Mouse (Mus musculus) stomach, postnatal 0 days (tissue): ENCODE results near the gene Elovl6. TPM values are rescaled to one million over a fixed set of nuclear protein-coding genes. Genes with fewer than 3 reads are reported as not detected.

Experiments used
- ATAC-seq: fragments of 200-750 bp; cut with Nextera tagmentation; 2 replicates; pipeline ENCODE4 v1.8.0; 2017; ENCODE audit not compliant: low FRiP score, low TSS enrichment
- DNase-seq: peaks from one replicate; pipeline ENCODE4 v3.0.0-alpha.2; 2016; ENCODE audit warnings: low spot score
- H3K27ac ChIP-seq: fragments of 300-500 bp; sonication (generic); replicated peaks from 2 replicates; pipeline ENCODE4 v1.5.1; 2014; ENCODE audit warnings: mild to moderate bottlenecking, control low read depth
- H3K27me3 ChIP-seq: fragments of 300-500 bp; sonication (generic); 2 replicates; pipeline ENCODE4 v1.6.1; 2014; ENCODE audit warnings: low read length; ENCODE audit not compliant: control insufficient read depth, insufficient read depth
- H3K36me3 ChIP-seq: fragments of 300-500 bp; sonication (generic); 2 replicates; pipeline ENCODE4 v1.6.1; 2014; ENCODE audit warnings: low read length, mixed read lengths; ENCODE audit not compliant: control insufficient read depth, insufficient read depth
- H3K4me1 ChIP-seq: fragments of 300-500 bp; sonication (generic); replicated peaks from 2 replicates; pipeline ENCODE4 v1.6.1; 2014; ENCODE audit warnings: antibody characterized with exemption; ENCODE audit not compliant: control insufficient read depth, insufficient read depth
- H3K4me2 ChIP-seq: fragments of 300-500 bp; sonication (generic); replicated peaks from 2 replicates; pipeline ENCODE4 v1.6.1; 2014; ENCODE audit warnings: low read depth, mild to moderate bottlenecking, control low read depth, moderate library complexity
- H3K4me3 ChIP-seq: fragments of 300-500 bp; sonication (generic); 2 replicates; pipeline ENCODE4 v1.5.1; 2014; ENCODE audit warnings: low read depth, low read length, control low read depth
- H3K9ac ChIP-seq: fragments of 300-500 bp; sonication (generic); 2 replicates; pipeline ENCODE4 v1.6.1; 2014; ENCODE audit warnings: mild to moderate bottlenecking, low read length, control low read depth, mixed read lengths
- H3K9me3 ChIP-seq: fragments of 300-500 bp; sonication (generic); 2 replicates; pipeline ENCODE4 v1.6.1; 2016; ENCODE audit warnings: low read length; ENCODE audit not compliant: control insufficient read depth
- CTCF ChIP-seq: IDR thresholded peaks from 2 replicates; pipeline ENCODE4 v1.5.1; 2016; ENCODE audit warnings: antibody characterized with exemption, low read depth, mild to moderate bottlenecking, moderate library complexity
- EP300 ChIP-seq: optimal IDR thresholded peaks from 2 replicates; pipeline ENCODE3; 2016; ENCODE audit warnings: antibody characterized with exemption
- WGBS: fragments of 180-500 bp; shearing (Covaris S2); extraction: QIAGEN DNeasy Blood & Tissue Kit; methylation state at CpG from one replicate; pipeline ENCODE4 v1.1.7; 2014; 5-methylcytosine and 5-hydroxymethylcytosine counted together
- polyA plus RNA-seq: library from polyadenylated mRNA; unstranded; fragments of >200 nt; fragmentation: Nextera tagmentation; extraction: Ambion mirVana; gene quantifications from 2 replicates; pipeline ENCODE4 v1.2.1, GENCODE M21; 2015

Gene Elovl6
- polyA plus RNA-seq, 1 experiment from 2014 or later, result 34.2 TPM

- no peak overlapping the region for H3K4me2 ChIP-seq
- TF ChIP-seq CTCF, result no peak
- TF ChIP-seq EP300, result no peak
- no peak for DNase-seq
- H3K9ac ChIP-seq, result no peak overlapping the region
- H3K9me3 ChIP-seq, result no peaks in the 10 kb centered on the region
- H3K27ac ChIP-seq, result no peak overlapping the region
- H3K27me3 ChIP-seq, result no peaks in the 10 kb centered on the region
- no peaks in the 10 kb centered on the region for H3K36me3 ChIP-seq
- WGBS, result 93% methylated on average over 4 of the region's 4 CpGs
- H3K4me3 ChIP-seq, result no peak overlapping the region
- no peak for ATAC-seq
- peaks cover 8% of the 10 kb centered on the region; the same call in 1 of the 2 replicates for H3K4me1 ChIP-seq
Observed at GRCm38 (mm10) chr3:129563807-129564206, 31.7 kb downstream of the Elovl6 start.

DNA sequence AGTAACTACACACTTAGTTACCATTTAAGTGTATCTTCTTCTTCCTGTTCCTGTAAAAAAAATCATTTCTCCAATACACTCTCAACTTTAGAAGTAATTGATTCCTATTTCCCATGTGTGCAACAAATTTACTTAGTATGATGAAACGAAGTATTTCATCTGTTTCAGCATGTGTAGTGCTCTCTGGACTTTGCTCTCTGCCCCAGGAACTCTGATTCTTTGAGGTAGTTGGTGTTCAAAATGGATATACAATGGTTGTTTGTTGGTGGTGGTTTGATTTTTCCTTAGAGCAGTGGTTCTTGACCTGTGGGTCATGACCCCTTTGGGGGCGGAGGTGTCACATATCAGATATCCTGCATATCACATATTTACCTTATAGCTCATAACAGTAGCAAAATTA is 32.7 kb downstream of the Elovl6 start:
- no peak overlapping the region for H3K27ac ChIP-seq
- DNase-seq, result no peak
- no peak overlapping the region for H3K9ac ChIP-seq
- peaks cover 8% of the 10 kb centered on the region; the same call in 1 of the 2 replicates for H3K4me1 ChIP-seq
- H3K4me2 ChIP-seq, result no peak overlapping the region
- TF ChIP-seq CTCF (no peak), EP300 (no peak)
- no peaks in the 10 kb centered on the region for H3K9me3 ChIP-seq
- no peak overlapping the region for H3K4me3 ChIP-seq
- no peaks in the 10 kb centered on the region for H3K36me3 ChIP-seq
- no peaks in the 10 kb centered on the region for H3K27me3 ChIP-seq
- ATAC-seq, result no peak
- 75% methylated on average over 2 of the region's 2 CpGs for WGBS

DNA sequence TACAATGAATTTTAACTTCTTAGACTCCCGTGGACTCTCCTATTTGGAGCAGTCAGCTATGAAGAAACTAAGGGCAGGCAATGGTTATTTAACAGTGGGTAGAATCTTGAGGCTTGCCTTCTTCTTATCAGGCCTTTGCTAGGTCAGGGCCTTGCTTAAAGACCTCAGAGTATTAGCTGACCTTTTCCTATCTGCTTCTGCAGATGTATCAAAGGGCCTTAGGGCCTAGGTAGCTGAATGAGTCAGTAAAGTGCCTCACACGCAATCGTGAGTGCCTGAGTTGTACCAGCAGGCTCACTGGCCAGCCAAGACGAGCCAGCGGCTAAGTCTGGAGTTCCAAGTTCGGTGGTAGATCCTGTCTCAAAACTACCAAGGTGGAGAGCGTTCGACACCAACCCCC is 33.3 kb downstream of the Elovl6 start:
- Histone ChIP-seq H3K27ac (peak overlapping the region; percentile 49), H3K9me3 (no peaks in the 10 kb centered on the region), H3K4me3 (no peak overlapping the region), H3K9ac (no peak overlapping the region), H3K4me2 (no peak overlapping the region), H3K27me3 (no peaks in the 10 kb centered on the region), H3K36me3 (no peaks in the 10 kb centered on the region), H3K4me1 (peaks cover 8% of the 10 kb centered on the region; the same call in 1 of the 2 replicates)
- WGBS, result 76% methylated on average over 8 of the region's 8 CpGs
- ATAC-seq (peak; percentile 63; the same call in 1 of the 2 replicates), DNase-seq (no peak)
- no peak for TF ChIP-seq CTCF
- no peak for TF ChIP-seq EP300

DNA sequence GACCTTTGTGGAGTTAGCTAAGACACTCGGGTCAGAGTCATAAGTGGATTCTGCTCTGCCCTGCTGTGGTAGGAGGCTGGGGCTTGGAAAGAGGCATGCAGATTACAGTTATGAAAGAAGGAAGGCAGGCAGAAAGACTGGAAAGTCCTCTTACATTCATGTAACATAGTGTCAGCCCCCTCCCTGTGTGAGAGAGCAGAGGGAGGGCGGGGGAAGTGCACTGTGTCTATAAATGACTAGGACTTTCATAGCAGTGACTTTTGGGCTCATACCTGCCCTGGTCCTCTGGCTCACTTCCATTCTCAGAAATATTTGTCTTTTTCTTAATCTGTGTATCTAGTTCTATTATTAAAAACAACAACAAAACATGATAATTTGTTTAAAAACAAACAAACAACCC is 33.9 kb downstream of the Elovl6 start:
- Histone ChIP-seq H3K9ac (no peak overlapping the region), H3K36me3 (no peaks in the 10 kb centered on the region), H3K4me1 (peaks cover 8% of the 10 kb centered on the region; the same call in 1 of the 2 replicates), H3K27me3 (no peaks in the 10 kb centered on the region), H3K27ac (peak overlapping the region; percentile 49; the same call in 1 of the 2 replicates), H3K4me2 (no peak overlapping the region), H3K9me3 (no peaks in the 10 kb centered on the region), H3K4me3 (no peak overlapping the region)
- peak; percentile 59 for ATAC-seq
- TF ChIP-seq CTCF (no peak), EP300 (no peak)
- no peak for DNase-seq
- 61% methylated on average over 2 of the region's 2 CpGs for WGBS

GRCm38 (mm10) chr3:129566876-129567275 is 34.7 kb downstream of the Elovl6 start:
- Histone ChIP-seq H3K4me1 (peaks cover 8% of the 10 kb centered on the region; the same call in 1 of the 2 replicates), H3K4me2 (no peak overlapping the region), H3K9ac (no peak overlapping the region), H3K36me3 (no peaks in the 10 kb centered on the region), H3K27me3 (no peaks in the 10 kb centered on the region), H3K9me3 (no peaks in the 10 kb centered on the region), H3K27ac (peak overlapping the region; percentile 8; the same call in 1 of the 2 replicates), H3K4me3 (no peak overlapping the region)
- TF ChIP-seq EP300 (no peak), CTCF (no peak)
- WGBS, result 43% methylated on average over 5 of the region's 5 CpGs
- DNase-seq (no peak), ATAC-seq (no peak)

DNA sequence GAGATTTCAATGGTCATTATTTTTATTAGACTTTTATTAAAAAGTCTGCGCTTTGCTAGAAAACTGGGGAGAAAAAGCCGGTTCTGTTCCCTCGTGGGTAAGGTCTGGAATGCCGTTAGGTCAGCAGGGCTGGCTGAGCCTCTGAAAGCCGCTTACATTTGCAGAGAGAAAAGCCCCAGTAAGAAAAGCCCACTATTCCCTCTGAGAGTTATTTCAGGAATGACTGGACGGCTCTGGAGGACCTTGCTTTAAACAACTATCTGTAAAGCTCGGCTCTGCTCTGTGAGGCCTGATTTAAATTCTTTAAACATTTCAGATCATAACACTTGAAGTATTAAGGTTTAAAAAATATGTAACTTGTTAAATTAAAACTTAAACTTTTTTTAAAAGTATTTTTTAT is 36.4 kb downstream of the Elovl6 start:
- 45% methylated on average over 7 of the region's 7 CpGs for WGBS
- Histone ChIP-seq H3K4me2 (no peak overlapping the region), H3K4me3 (no peak overlapping the region)

More for the DNA sequence above, 36.4 kb downstream of the Elovl6 start:
- no peaks in the 10 kb centered on the region for H3K27me3 ChIP-seq
- H3K27ac ChIP-seq, result peak overlapping the region; percentile 61
- no peaks in the 10 kb centered on the region for H3K9me3 ChIP-seq
- no peak overlapping the region for H3K9ac ChIP-seq
- H3K4me1 ChIP-seq, result peaks cover 8% of the 10 kb centered on the region; the same call in 1 of the 2 replicates
- no peak for DNase-seq
- no peak for ATAC-seq
- TF ChIP-seq CTCF (no peak), EP300 (no peak)
- H3K36me3 ChIP-seq, result no peaks in the 10 kb centered on the region
